Mouse (Mus musculus): ENCODE measurements around the gene Ppt1. TPM values are rescaled to one million over a fixed set of nuclear protein-coding genes. Genes with fewer than 3 reads are reported as not detected.
A peak's percentile ranks its signal among the peaks of the same experiment; 100 is the strongest.

Gene Ppt1
- polyA plus RNA-seq, 1 experiment from 2014 or later: 91.5 TPM

- Histone ChIP-seq H3K36me3 (ENCODE audit: control insufficient read depth, insufficient read depth) (peaks cover 53% of the 10 kb centered on the region), H3K4me1 (ENCODE audit: control insufficient read depth, insufficient read depth, low read length) (no peaks in the 10 kb centered on the region), H3K27me3 (ENCODE audit: control insufficient read depth, insufficient read depth, low read length) (no peaks in the 10 kb centered on the region), H3K27ac (ENCODE audit: low read length) (no peak overlapping the region), H3K4me2 (ENCODE audit: low read depth, low read length) (no peak overlapping the region), H3K9ac (ENCODE audit: low read length) (no peak overlapping the region), H3K9me3 (replicated peaks; ENCODE audit: control insufficient read depth, low read length) (no peaks in the 10 kb centered on the region), H3K4me3 (ENCODE audit: low read length) (no peak overlapping the region)
- no peak for ATAC-seq (replicated peaks; ENCODE audit: extremely low read depth, insufficient read depth, low FRiP score)
- WGBS: 64% methylated on average over 2 of the region's 2 CpGs
These were observed 21.9 kb downstream of the Ppt1 start for GRCm38 (mm10) chr4:122857909-122858308.

GRCm38 (mm10) chr4:122859096-122859674 is 23.1 kb downstream of the Ppt1 start:
- H3K4me1 ChIP-seq (ENCODE audit: control insufficient read depth, insufficient read depth, low read length): no peaks in the 10 kb centered on the region
- H3K36me3 ChIP-seq (ENCODE audit: control insufficient read depth, insufficient read depth): peaks cover 58% of the 10 kb centered on the region
- WGBS: 57% methylated on average over 6 of the region's 6 CpGs
- no peaks in the 10 kb centered on the region for H3K9me3 ChIP-seq (replicated peaks; ENCODE audit: control insufficient read depth, low read length)
- ATAC-seq (replicated peaks; ENCODE audit: extremely low read depth, insufficient read depth, low FRiP score): no peak
- no peak overlapping the region for H3K4me3 ChIP-seq (ENCODE audit: low read length)
- H3K9ac ChIP-seq (ENCODE audit: low read length): no peak overlapping the region
- no peaks in the 10 kb centered on the region for H3K27me3 ChIP-seq (ENCODE audit: control insufficient read depth, insufficient read depth, low read length)
- H3K4me2 ChIP-seq (ENCODE audit: low read depth, low read length): no peak overlapping the region
- no peak overlapping the region for H3K27ac ChIP-seq (ENCODE audit: low read length)

- H3K27me3 ChIP-seq (ENCODE audit: control insufficient read depth, insufficient read depth, low read length): no peaks in the 10 kb centered on the region
- no peak for ATAC-seq (replicated peaks; ENCODE audit: extremely low read depth, insufficient read depth, low FRiP score)
- H3K4me1 ChIP-seq (ENCODE audit: control insufficient read depth, insufficient read depth, low read length): no peaks in the 10 kb centered on the region
- peaks cover 72% of the 10 kb centered on the region for H3K36me3 ChIP-seq (ENCODE audit: control insufficient read depth, insufficient read depth)
- H3K4me3 ChIP-seq (ENCODE audit: low read length): no peak overlapping the region
- H3K9me3 ChIP-seq (replicated peaks; ENCODE audit: control insufficient read depth, low read length): no peaks in the 10 kb centered on the region
- no peak overlapping the region for H3K4me2 ChIP-seq (ENCODE audit: low read depth, low read length)
- no peak overlapping the region for H3K27ac ChIP-seq (ENCODE audit: low read length)
- 92% methylated on average over 4 of the region's 4 CpGs for WGBS
- H3K9ac ChIP-seq (ENCODE audit: low read length): no peak overlapping the region
These were observed 25.8 kb downstream of the Ppt1 start for GRCm38 (mm10) chr4:122861836-122862235.

- H3K9ac ChIP-seq (ENCODE audit: low read length): no peak overlapping the region
- 94% methylated on average over 1 of the region's 1 CpGs for whole genome bisulfite sequencing
- peaks cover 66% of the 10 kb centered on the region for H3K36me3 ChIP-seq (ENCODE audit: control insufficient read depth, insufficient read depth)
- no peaks in the 10 kb centered on the region for H3K27me3 ChIP-seq (ENCODE audit: control insufficient read depth, insufficient read depth, low read length)
- ATAC-seq (replicated peaks; ENCODE audit: extremely low read depth, insufficient read depth, low FRiP score): no peak
- H3K4me1 ChIP-seq (ENCODE audit: control insufficient read depth, insufficient read depth, low read length): no peaks in the 10 kb centered on the region
- H3K9me3 ChIP-seq (replicated peaks; ENCODE audit: control insufficient read depth, low read length): no peaks in the 10 kb centered on the region
- no peak overlapping the region for H3K27ac ChIP-seq (ENCODE audit: low read length)
- H3K4me3 ChIP-seq (ENCODE audit: low read length): no peak overlapping the region
- H3K4me2 ChIP-seq (ENCODE audit: low read depth, low read length): no peak overlapping the region
These were observed 32.0 kb downstream of the Ppt1 start for GRCm38 (mm10) chr4:122868041-122868440.

- Histone ChIP-seq H3K36me3 (ENCODE audit: control insufficient read depth, insufficient read depth) (peaks cover 48% of the 10 kb centered on the region), H3K27me3 (ENCODE audit: control insufficient read depth, insufficient read depth, low read length) (no peaks in the 10 kb centered on the region), H3K27ac (ENCODE audit: low read length) (no peak overlapping the region), H3K9ac (ENCODE audit: low read length) (no peak overlapping the region), H3K4me3 (ENCODE audit: low read length) (no peak overlapping the region), H3K9me3 (replicated peaks; ENCODE audit: control insufficient read depth, low read length) (no peaks in the 10 kb centered on the region), H3K4me1 (ENCODE audit: control insufficient read depth, insufficient read depth, low read length) (0 out of 2 replicates have a peak, but pooled peaks cover 2% of the 10 kb centered on the region), H3K4me2 (ENCODE audit: low read depth, low read length) (no peak overlapping the region)
- ATAC-seq (replicated peaks; ENCODE audit: extremely low read depth, insufficient read depth, low FRiP score): no peak
These were observed 34.0 kb downstream of the Ppt1 start for GRCm38 (mm10) chr4:122870027-122870426.

GRCm38 (mm10) chr4:122870741-122871140 is 34.7 kb downstream of the Ppt1 start:
- H3K4me3 ChIP-seq (ENCODE audit: low read length): no peak overlapping the region
- no peak overlapping the region for H3K4me2 ChIP-seq (ENCODE audit: low read depth, low read length)
- no peaks in the 10 kb centered on the region for H3K9me3 ChIP-seq (replicated peaks; ENCODE audit: control insufficient read depth, low read length)
- ATAC-seq (replicated peaks; ENCODE audit: extremely low read depth, insufficient read depth, low FRiP score): no peak
- WGBS: 74% methylated on average over 5 of the region's 5 CpGs
- H3K27me3 ChIP-seq (ENCODE audit: control insufficient read depth, insufficient read depth, low read length): no peaks in the 10 kb centered on the region
- H3K36me3 ChIP-seq (ENCODE audit: control insufficient read depth, insufficient read depth): peaks cover 41% of the 10 kb centered on the region
- 0 out of 2 replicates have a peak, but pooled peaks cover 2% of the 10 kb centered on the region for H3K4me1 ChIP-seq (ENCODE audit: control insufficient read depth, insufficient read depth, low read length)
- no peak overlapping the region for H3K27ac ChIP-seq (ENCODE audit: low read length)
- no peak overlapping the region for H3K9ac ChIP-seq (ENCODE audit: low read length)

GRCm38 (mm10) chr4:122871269-122871668 is 35.2 kb downstream of the Ppt1 start:
- Histone ChIP-seq H3K4me3 (ENCODE audit: low read length) (no peak overlapping the region), H3K9me3 (replicated peaks; ENCODE audit: control insufficient read depth, low read length) (no peaks in the 10 kb centered on the region), H3K27ac (ENCODE audit: low read length) (no peak overlapping the region), H3K9ac (ENCODE audit: low read length) (no peak overlapping the region), H3K4me2 (ENCODE audit: low read depth, low read length) (no peak overlapping the region), H3K4me1 (ENCODE audit: control insufficient read depth, insufficient read depth, low read length) (0 out of 2 replicates have a peak, but pooled peaks cover 2% of the 10 kb centered on the region), H3K27me3 (ENCODE audit: control insufficient read depth, insufficient read depth, low read length) (no peaks in the 10 kb centered on the region), H3K36me3 (ENCODE audit: control insufficient read depth, insufficient read depth) (peaks cover 37% of the 10 kb centered on the region)
- WGBS: 88% methylated on average over 11 of the region's 11 CpGs
- no peak for ATAC-seq (replicated peaks; ENCODE audit: extremely low read depth, insufficient read depth, low FRiP score)

- H3K27ac ChIP-seq (ENCODE audit: low read length): no peak overlapping the region
- H3K9me3 ChIP-seq (replicated peaks; ENCODE audit: control insufficient read depth, low read length): no peaks in the 10 kb centered on the region
- WGBS: 68% methylated on average over 2 of the region's 2 CpGs
- H3K4me2 ChIP-seq (ENCODE audit: low read depth, low read length): no peak overlapping the region
- ATAC-seq (replicated peaks; ENCODE audit: extremely low read depth, insufficient read depth, low FRiP score): no peak; the same call in 1 of the 2 replicates
- H3K4me3 ChIP-seq (ENCODE audit: low read length): no peak overlapping the region
- no peak overlapping the region for H3K9ac ChIP-seq (ENCODE audit: low read length)
- peaks cover 32% of the 10 kb centered on the region for H3K36me3 ChIP-seq (ENCODE audit: control insufficient read depth, insufficient read depth)
- H3K27me3 ChIP-seq (ENCODE audit: control insufficient read depth, insufficient read depth, low read length): no peaks in the 10 kb centered on the region
- 0 out of 2 replicates have a peak, but pooled peaks cover 2% of the 10 kb centered on the region for H3K4me1 ChIP-seq (ENCODE audit: control insufficient read depth, insufficient read depth, low read length)
These were observed 35.9 kb downstream of the Ppt1 start for GRCm38 (mm10) chr4:122871989-122872388.

- Histone ChIP-seq H3K9ac (ENCODE audit: low read length) (no peak overlapping the region), H3K4me1 (ENCODE audit: control insufficient read depth, insufficient read depth, low read length) (0 out of 2 replicates have a peak, but pooled peaks cover 2% of the 10 kb centered on the region), H3K27me3 (ENCODE audit: control insufficient read depth, insufficient read depth, low read length) (no peaks in the 10 kb centered on the region), H3K4me2 (ENCODE audit: low read depth, low read length) (no peak overlapping the region), H3K4me3 (ENCODE audit: low read length) (no peak overlapping the region), H3K27ac (ENCODE audit: low read length) (no peak overlapping the region), H3K9me3 (replicated peaks; ENCODE audit: control insufficient read depth, low read length) (no peaks in the 10 kb centered on the region), H3K36me3 (ENCODE audit: control insufficient read depth, insufficient read depth) (peaks cover 27% of the 10 kb centered on the region)
- 48% methylated on average over 5 of the region's 5 CpGs for WGBS
- peak; percentile 46; the same call in 1 of the 2 replicates for ATAC-seq (replicated peaks; ENCODE audit: extremely low read depth, insufficient read depth, low FRiP score)
These were observed 37.0 kb downstream of the Ppt1 start for GRCm38 (mm10) chr4:122873003-122873402.
